Mouse (Mus musculus) forebrain, embryonic 14.5 days (tissue): ENCODE data around the gene Arnt. TPM values are rescaled to one million over a fixed set of nuclear protein-coding genes. Genes with fewer than 3 reads are reported as not detected.
"Not testable (repeated sequence)": the region's sequence is repeated elsewhere in the genome, so short reads cannot be mapped to it uniquely, and the experiment has no call there.

Experiments used
- ATAC-seq: fragments of 200-750 bp; cut with Nextera tagmentation; 2 replicates; pipeline ENCODE4 v1.8.0; 2017; ENCODE audit warnings: mild to moderate bottlenecking, moderate library complexity
- DNase-seq: peaks from one replicate; pipeline ENCODE4 v3.0.0-alpha.2; 2015; ENCODE audit warnings: low spot score
- H3K27ac ChIP-seq: fragments of 300-500 bp; sonication (generic); 2 replicates; pipeline ENCODE4 v1.5.1; 2014; ENCODE audit warnings: low read depth, mild to moderate bottlenecking, control low read depth, low read length, moderate library complexity
- H3K27me3 ChIP-seq: fragments of 300-500 bp; sonication (generic); replicated peaks from 2 replicates; pipeline ENCODE4 v1.6.1; 2014; ENCODE audit warnings: low read length, control low read depth, mixed read lengths; ENCODE audit not compliant: control insufficient read depth, insufficient read depth
- H3K36me3 ChIP-seq: fragments of 300-500 bp; sonication (generic); 2 replicates; pipeline ENCODE4 v1.6.1; 2014; ENCODE audit warnings: low read length, control low read depth; ENCODE audit not compliant: control insufficient read depth, insufficient read depth
- H3K4me1 ChIP-seq: fragments of 300-500 bp; sonication (generic); 2 replicates; pipeline ENCODE4 v1.6.1; 2014; ENCODE audit warnings: antibody characterized with exemption, low read length, control low read depth; ENCODE audit not compliant: control insufficient read depth, insufficient read depth
- H3K4me2 ChIP-seq: fragments of 300-500 bp; sonication (generic); 2 replicates; pipeline ENCODE4 v1.6.1; 2014; ENCODE audit warnings: mild to moderate bottlenecking, control low read depth, low read length
- H3K4me3 ChIP-seq: fragments of 300-500 bp; sonication (generic); 2 replicates; pipeline ENCODE4 v1.5.1; 2014; ENCODE audit warnings: low read depth, low read length, control low read depth
- H3K9ac ChIP-seq: fragments of 300-500 bp; sonication (generic); 2 replicates; pipeline ENCODE4 v1.6.1; 2014; ENCODE audit warnings: mild to moderate bottlenecking, low read length, control low read depth, moderate library complexity
- H3K9me3 ChIP-seq: fragments of 300-500 bp; sonication (generic); replicated peaks from 2 replicates; pipeline ENCODE4 v1.6.1; 2016; ENCODE audit warnings: low read length, control low read depth, mixed read lengths; ENCODE audit not compliant: control insufficient read depth
- WGBS: fragments of 180-500 bp; shearing (Covaris S2); extraction: QIAGEN DNeasy Blood & Tissue Kit; methylation state at CpG from one replicate; pipeline ENCODE4 v1.1.7; 2014; 5-methylcytosine and 5-hydroxymethylcytosine counted together
- polyA plus RNA-seq: library from polyadenylated mRNA; unstranded; fragments of >200 nt; fragmentation: Nextera tagmentation; extraction: Ambion mirVana; gene quantifications from 2 replicates; pipeline ENCODE4 v1.2.1, GENCODE M21; 2014

The Arnt gene
- polyA plus RNA-seq, 1 experiment from 2014 or later: 9.0 TPM

DNA sequence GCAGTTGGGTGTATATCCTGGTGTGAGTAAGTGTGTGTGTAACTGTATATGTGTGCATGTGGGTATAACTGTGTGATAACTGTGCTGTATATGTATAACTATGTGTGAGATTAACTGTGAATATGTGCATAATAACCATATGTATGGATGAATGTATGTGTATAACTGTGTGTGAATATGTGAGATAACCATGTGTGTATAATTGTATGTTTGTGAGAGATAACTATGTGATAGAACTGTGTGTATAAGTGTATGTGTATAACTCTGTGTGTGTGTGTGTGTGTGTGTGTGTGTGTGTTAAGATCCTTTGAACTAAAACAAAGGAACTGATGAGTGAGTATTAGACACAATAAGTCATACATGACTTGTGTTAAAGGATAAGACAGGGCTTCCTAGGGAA, 91.9 kb downstream of the Arnt start:
- ATAC-seq (no peak), DNase-seq (no peak)
- Histone ChIP-seq H3K9ac (no peak overlapping the region), H3K4me3 (no peak overlapping the region), H3K4me2 (no peak overlapping the region), H3K27me3 (no peaks in the 10 kb centered on the region), H3K9me3 (no peaks in the 10 kb centered on the region), H3K27ac (no peak overlapping the region), H3K36me3 (no peaks in the 10 kb centered on the region), H3K4me1 (no peaks in the 10 kb centered on the region)

DNA sequence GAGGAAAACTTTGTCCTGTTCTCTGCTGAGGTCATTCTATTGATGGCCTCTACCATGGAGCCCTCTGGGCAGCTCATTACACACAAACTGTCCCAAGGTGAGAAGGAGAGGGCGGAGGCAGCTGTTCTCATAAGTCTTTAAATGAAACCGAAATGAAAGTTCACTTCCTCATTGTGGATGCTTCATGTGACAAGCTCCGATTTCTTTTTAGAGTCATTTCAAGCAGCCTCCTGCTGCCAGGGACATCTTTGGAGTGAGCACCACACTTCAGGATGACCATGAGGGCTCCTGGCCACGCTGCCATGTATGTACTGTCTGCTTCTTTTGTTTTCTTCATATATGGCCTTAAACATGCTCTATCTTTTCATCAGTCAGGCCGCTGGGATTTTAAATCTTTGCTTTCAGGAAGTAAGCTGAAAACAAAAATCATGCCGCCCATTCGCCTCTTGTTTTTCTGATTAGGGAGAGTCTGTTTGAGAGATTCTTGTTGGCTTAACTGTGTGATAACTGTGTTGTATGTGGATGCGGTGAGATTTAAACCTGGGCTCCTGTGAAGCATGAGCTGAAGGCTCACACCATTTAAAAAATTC, 92.5 kb downstream of the Arnt start, which contains the start of gene Ctss:
Gene Ctss (plus strand): TSS at position 165 of the 590 bp plus-strand sequence.
- 86% methylated on average over 8 of the region's 8 CpGs for WGBS
- ATAC-seq: no peak

DNA sequence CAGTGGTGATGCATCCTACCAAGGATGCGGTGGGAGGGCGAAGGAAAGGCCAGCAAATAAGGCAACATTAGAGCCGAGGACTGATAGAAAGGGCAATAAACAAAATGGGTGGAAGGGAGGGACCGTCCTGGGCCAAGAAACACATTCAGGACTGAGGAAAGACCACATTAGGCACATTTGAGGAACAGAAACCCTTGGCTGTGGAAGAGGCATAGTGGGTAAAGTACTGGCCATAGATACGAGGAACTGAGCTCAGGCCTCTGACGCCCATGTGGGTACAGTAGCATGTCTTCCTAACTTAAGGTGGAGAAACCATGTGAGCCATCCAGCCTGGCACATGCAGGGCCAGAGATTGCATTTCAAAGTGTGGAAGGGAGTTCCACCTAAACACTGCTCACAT, 95.6 kb downstream of the Arnt start:
- WGBS: 93% methylated on average over 6 of the region's 6 CpGs
- ATAC-seq: no peak
- H3K9me3 ChIP-seq: no peaks in the 10 kb centered on the region

More for the DNA sequence above, 92.5 kb downstream of the Arnt start, which contains the start of gene Ctss:
- no peak for DNase-seq
- Histone ChIP-seq H3K36me3 (no peaks in the 10 kb centered on the region), H3K4me1 (no peaks in the 10 kb centered on the region), H3K9ac (no peak within 1 kb of the TSS), H3K27ac (no peak within 1 kb of the TSS), H3K4me3 (no peak within 1 kb of the TSS), H3K9me3 (no peaks in the 10 kb centered on the region), H3K4me2 (no peak within 1 kb of the TSS), H3K27me3 (no peaks in the 10 kb centered on the region)

DNA sequence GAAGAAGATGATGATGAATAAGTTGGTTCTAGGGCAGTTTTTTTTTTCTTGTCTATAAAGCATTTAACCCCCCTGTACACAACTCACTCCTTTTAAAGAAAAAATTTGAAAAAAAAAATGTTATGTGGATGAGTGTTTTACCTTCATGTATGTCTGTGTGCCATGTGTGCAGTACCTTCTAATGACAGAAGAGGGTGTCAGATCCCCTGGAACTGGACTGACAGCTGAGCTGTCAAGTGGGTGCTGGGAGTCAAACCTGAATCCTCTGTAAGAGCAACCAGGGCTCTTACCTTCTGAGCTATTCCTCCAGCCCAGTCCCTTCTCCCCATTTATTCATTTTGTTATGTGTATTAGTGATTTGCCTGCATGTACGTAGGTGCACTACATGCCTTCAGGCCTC, 96.8 kb downstream of the Arnt start:
- ATAC-seq (no peak), DNase-seq (no peak)
- Histone ChIP-seq H3K4me2 (no peak overlapping the region), H3K27ac (no peak overlapping the region), H3K36me3 (no peaks in the 10 kb centered on the region), H3K27me3 (no peaks in the 10 kb centered on the region), H3K4me3 (no peak overlapping the region), H3K9ac (no peak overlapping the region), H3K4me1 (no peaks in the 10 kb centered on the region), H3K9me3 (no peaks in the 10 kb centered on the region)
- WGBS: 93% methylated on average over 1 of the region's 1 CpGs

More for the DNA sequence above, 95.6 kb downstream of the Arnt start:
- H3K4me1 ChIP-seq: no peaks in the 10 kb centered on the region
- DNase-seq: no peak
- no peaks in the 10 kb centered on the region for H3K27me3 ChIP-seq
- no peak overlapping the region for H3K4me2 ChIP-seq
- no peak overlapping the region for H3K4me3 ChIP-seq
- H3K36me3 ChIP-seq: no peaks in the 10 kb centered on the region
- H3K27ac ChIP-seq: no peak overlapping the region
- H3K9ac ChIP-seq: no peak overlapping the region

DNA sequence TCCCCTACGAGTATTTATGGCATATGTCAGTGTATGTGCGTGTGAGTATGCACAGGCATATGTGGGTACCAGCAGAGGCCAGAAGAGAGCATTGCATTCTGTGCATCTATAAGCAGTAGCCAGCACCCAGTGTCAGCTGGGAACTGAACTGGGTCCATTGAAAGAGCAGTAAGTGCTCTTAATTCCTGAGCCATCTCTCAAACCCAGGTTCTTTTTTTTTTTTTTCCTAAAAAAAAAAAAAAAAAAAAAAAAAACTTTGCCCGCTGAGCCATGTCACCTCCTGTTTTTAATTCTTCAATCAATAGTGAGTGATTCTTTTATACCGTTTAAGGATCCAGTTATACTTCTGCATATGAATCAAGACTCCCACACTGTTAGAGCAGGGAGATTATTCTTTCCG, 99.2 kb downstream of the Arnt start:
- no peaks in the 10 kb centered on the region for H3K9me3 ChIP-seq
- no peak overlapping the region for H3K4me2 ChIP-seq
- no peaks in the 10 kb centered on the region for H3K27me3 ChIP-seq

DNA sequence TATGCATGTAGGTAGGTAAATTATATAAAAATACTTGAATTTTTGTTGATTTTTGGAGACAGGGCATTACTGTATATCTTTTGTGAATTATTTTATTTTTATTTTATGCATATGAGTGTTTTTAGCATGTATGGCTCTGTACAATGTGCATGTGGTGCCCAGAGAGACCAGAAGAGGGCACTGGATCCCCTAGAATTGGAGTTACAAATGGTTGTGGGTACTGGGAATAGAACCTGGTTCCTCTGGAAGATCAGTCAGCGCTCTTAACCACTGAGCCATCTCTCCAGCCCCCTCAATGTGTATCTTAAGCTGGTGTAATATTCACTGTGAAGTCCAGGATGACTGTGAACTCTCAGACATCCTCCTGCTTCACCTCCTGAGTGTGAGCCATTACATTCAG, 100.7 kb downstream of the Arnt start:
- WGBS: 84% methylated on average over 1 of the region's 1 CpGs
- no peaks in the 10 kb centered on the region for H3K9me3 ChIP-seq
- ATAC-seq: no peak

More for the DNA sequence above, 99.2 kb downstream of the Arnt start:
- Histone ChIP-seq H3K4me3 (no peak overlapping the region), H3K36me3 (no peaks in the 10 kb centered on the region), H3K9ac (no peak overlapping the region), H3K27ac (no peak overlapping the region), H3K4me1 (no peaks in the 10 kb centered on the region)
- DNase-seq (no peak), ATAC-seq (no peak)
- 88% methylated on average over 5 of the region's 5 CpGs for WGBS

DNA sequence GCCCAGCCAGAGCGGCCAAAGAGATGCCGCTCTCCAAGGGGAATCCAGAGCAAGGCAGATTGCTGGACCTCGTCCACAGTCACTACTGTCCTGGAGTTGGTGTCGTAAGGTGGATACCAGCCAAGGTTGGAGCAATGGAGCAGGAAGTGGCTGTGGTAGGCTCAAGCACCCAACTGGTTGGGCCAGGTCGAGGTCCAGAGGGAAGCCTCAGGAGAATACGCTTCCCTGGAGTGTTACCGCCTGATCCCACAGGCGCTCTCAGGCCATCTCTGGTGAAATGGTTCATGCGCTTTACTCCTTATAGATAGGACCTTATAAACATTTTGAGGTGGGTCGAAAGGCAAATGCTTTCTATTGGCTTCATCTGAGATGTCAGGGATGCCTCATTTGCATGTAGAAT, 104.7 kb downstream of the Arnt start:
- ATAC-seq: no peak
- WGBS: 95% methylated on average over 10 of the region's 10 CpGs

More for the DNA sequence above, 100.7 kb downstream of the Arnt start:
- Histone ChIP-seq H3K9ac (no peak overlapping the region), H3K27me3 (no peaks in the 10 kb centered on the region), H3K36me3 (no peaks in the 10 kb centered on the region), H3K4me1 (no peaks in the 10 kb centered on the region), H3K4me2 (no peak overlapping the region), H3K27ac (no peak overlapping the region), H3K4me3 (no peak overlapping the region)
- DNase-seq: no peak

DNA sequence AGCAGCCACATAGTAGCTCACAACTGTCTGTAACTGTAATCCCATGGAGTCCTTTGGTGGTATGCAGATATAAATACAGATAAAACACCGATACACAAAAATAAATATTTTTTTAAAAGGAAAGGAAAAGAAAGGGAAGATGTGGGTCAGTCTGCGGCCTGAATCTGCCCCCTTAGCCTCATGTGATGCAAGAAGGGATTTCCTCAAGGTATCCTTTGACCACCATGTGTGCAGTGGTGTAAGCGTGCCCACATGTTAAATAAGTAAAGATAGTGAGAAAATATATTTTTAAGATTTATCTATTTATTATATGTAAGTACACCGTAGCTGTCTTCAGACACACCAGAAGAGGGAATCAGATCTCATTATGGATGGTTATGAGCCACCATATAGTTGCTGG, 105.6 kb downstream of the Arnt start:
- no peak overlapping the region for H3K9ac ChIP-seq
- no peak for ATAC-seq
- no peak overlapping the region for H3K27ac ChIP-seq
- H3K36me3 ChIP-seq: no peaks in the 10 kb centered on the region
- 96% methylated on average over 4 of the region's 4 CpGs for WGBS
- no peaks in the 10 kb centered on the region for H3K9me3 ChIP-seq
- no peaks in the 10 kb centered on the region for H3K4me1 ChIP-seq
- no peak overlapping the region for H3K4me3 ChIP-seq
- H3K27me3 ChIP-seq: no peaks in the 10 kb centered on the region
- DNase-seq: no peak
- H3K4me2 ChIP-seq: no peak overlapping the region

More for the DNA sequence above, 104.7 kb downstream of the Arnt start:
- DNase-seq: no peak
- Histone ChIP-seq H3K4me2 (no peak overlapping the region), H3K27ac (no peak overlapping the region), H3K4me3 (no peak overlapping the region), H3K36me3 (no peaks in the 10 kb centered on the region), H3K27me3 (no peaks in the 10 kb centered on the region), H3K9me3 (no peaks in the 10 kb centered on the region), H3K4me1 (no peaks in the 10 kb centered on the region), H3K9ac (no peak overlapping the region)

DNA sequence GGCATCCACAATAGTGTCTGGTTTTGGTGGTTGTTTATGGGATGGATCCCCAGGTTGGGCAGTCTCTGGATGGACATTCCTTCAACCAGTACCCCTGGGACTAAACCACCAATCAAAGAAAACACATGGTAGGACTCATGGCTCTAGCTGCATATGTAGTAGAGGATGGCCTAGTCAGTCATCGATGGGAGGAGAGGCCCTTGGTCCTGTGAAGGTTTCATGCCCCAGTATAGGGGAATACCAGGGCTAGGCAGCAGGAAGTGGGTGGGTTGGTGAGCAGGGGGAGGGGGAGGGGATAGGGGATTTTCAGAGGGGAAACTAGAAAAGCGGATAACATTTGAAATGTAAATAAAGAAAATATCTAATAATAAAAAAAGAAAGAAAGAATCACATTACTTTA, 107.0 kb downstream of the Arnt start:
- not testable (repeated sequence) for H3K4me2 ChIP-seq, H3K4me3 ChIP-seq, H3K9ac ChIP-seq, H3K27ac ChIP-seq, H3K9me3 ChIP-seq, DNase-seq, H3K36me3 ChIP-seq, ATAC-seq, H3K4me1 ChIP-seq, H3K27me3 ChIP-seq
- 91% methylated on average over 2 of the region's 2 CpGs for WGBS
